Mouse (Mus musculus): ENCODE measurements around the gene Nuak1. TPM values are rescaled to one million over a fixed set of nuclear protein-coding genes. Genes with fewer than 3 reads are reported as not detected.

Nuak1 gene
- polyA plus RNA-seq, 1 experiment from 2014 or later = 4.0 TPM

DNA sequence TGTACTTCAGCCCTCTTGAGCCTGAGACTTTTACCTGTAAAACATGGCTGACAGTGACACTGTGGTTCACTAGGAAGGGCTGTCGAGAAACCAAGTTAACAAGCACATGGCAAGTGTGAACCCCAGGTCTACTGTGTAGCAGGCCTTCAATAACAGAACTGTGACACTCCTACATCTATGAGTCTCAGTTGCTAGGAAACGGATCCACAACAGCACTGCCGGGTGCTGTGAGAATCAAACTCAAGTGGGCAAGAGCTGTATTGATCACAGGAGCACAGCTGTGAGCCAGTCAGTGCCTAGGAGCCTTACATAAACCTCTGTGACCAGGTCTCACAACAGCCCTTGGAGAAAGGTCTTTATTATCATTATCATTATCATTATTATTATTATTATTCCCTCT lies 54.2 kb downstream of the Nuak1 start:
- Histone ChIP-seq H3K9ac (no peak overlapping the region), H3K4me3 (no peak overlapping the region), H3K27ac (no peak overlapping the region), H3K4me1 (peaks cover 48% of the 10 kb centered on the region), H3K36me3 (peaks cover 22% of the 10 kb centered on the region), H3K9me3 (no peaks in the 10 kb centered on the region), H3K4me2 (replicated peaks) (no peak overlapping the region), H3K27me3 (no peaks in the 10 kb centered on the region)
- no peak for ATAC-seq (ENCODE audit: low FRiP score, low read depth)
- 76% methylated on average over 3 of the region's 3 CpGs for WGBS

DNA sequence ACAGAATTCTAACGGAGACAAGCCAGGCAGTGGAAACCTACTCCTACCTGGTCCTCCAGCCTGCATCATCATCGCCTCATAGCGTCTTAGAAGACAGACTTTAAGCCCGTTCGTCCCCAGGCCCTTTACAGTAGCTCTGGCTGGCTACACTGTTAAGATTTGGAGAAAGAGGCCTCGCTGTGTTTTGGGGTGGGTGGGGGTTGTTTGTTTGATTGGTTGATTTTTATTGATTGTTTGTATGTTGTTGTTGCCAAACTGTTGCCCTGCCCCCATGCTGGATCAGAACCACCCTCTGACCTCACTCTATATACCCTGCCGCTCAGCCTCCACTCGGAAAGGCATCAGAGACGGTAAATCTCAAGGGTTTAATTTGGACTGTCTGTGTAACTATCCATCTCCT lies 55.6 kb downstream of the Nuak1 start:
- H3K4me3 ChIP-seq = no peak overlapping the region
- H3K27me3 ChIP-seq = no peaks in the 10 kb centered on the region
- no peak overlapping the region for H3K27ac ChIP-seq
- 77% methylated on average over 9 of the region's 9 CpGs for WGBS
- H3K36me3 ChIP-seq = peaks cover 21% of the 10 kb centered on the region
- H3K9ac ChIP-seq = no peak overlapping the region
- H3K4me2 ChIP-seq (replicated peaks) = no peak overlapping the region
- ATAC-seq (ENCODE audit: low FRiP score, low read depth) = no peak
- no peaks in the 10 kb centered on the region for H3K9me3 ChIP-seq
- H3K4me1 ChIP-seq = peaks cover 47% of the 10 kb centered on the region

- Histone ChIP-seq H3K36me3 (peaks cover 26% of the 10 kb centered on the region), H3K4me2 (replicated peaks) (no peak overlapping the region), H3K27ac (no peak overlapping the region; the same call in 1 of the 2 replicates), H3K4me3 (no peak overlapping the region), H3K9me3 (no peaks in the 10 kb centered on the region), H3K4me1 (peaks cover 31% of the 10 kb centered on the region), H3K9ac (no peak overlapping the region), H3K27me3 (no peaks in the 10 kb centered on the region)
- ATAC-seq (ENCODE audit: low FRiP score, low read depth) = peak; percentile 75; the same call in 1 of the 2 replicates
- WGBS = 29% methylated on average over 17 of the region's 17 CpGs
These were observed 57.2 kb downstream of the Nuak1 start for GRCm38 (mm10) chr10:84382900-84383883.

DNA sequence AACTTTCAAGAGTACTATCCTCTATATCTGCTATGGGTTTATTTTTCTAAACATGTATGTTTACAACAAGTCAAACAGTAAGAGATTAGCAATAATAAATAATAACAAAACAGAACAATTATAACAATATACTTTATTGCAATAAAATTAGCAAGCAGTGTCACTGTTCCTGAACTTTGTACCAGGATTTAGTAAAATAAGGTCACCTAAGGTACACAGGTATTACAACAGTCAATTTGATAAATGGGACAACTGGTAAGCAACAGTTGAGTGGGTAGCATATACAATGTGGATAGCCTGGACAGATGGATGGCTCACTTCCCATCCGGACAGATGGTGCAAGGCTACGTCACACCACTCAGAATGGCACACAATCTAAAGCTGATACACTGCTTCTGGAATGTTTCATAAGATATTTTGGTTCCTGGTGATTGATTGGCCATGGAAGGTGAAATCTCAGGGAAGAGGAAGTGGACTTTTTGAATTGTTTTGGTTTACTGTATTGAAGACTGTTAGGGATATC lies 59.1 kb downstream of the Nuak1 start:
- no peaks in the 10 kb centered on the region for H3K27me3 ChIP-seq
- no peak overlapping the region for H3K4me3 ChIP-seq
- no peak for ATAC-seq (ENCODE audit: low FRiP score, low read depth)
- WGBS = 95% methylated on average over 2 of the region's 2 CpGs
- H3K9ac ChIP-seq = no peak overlapping the region
- no peak overlapping the region for H3K27ac ChIP-seq
- H3K4me1 ChIP-seq = peaks cover 14% of the 10 kb centered on the region
- H3K4me2 ChIP-seq (replicated peaks) = no peak overlapping the region
- no peaks in the 10 kb centered on the region for H3K9me3 ChIP-seq
- H3K36me3 ChIP-seq = peaks cover 32% of the 10 kb centered on the region

DNA sequence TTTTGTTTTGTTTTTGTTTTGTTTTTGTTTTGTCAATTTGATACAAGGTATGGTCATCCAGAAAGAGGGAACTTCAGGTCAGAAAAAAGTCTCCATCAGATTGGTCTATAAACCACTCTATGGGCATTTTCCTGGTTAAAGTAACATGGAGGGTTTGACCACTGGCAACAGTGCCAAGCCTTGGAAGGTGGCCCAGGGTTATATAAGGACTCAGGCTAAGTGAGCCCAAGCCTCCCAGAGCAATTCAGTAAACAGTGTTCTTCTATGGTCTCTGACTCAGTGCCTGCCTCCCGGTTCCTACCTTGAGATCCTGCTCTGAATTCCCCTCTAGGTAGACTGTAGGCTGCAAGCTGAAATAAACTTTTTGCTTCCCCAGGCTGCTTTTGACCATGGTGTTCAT lies 61.0 kb downstream of the Nuak1 start:
- Histone ChIP-seq H3K27ac (no peak overlapping the region), H3K4me3 (no peak overlapping the region), H3K27me3 (no peaks in the 10 kb centered on the region), H3K36me3 (peaks cover 41% of the 10 kb centered on the region), H3K9me3 (no peaks in the 10 kb centered on the region), H3K4me1 (peaks cover 14% of the 10 kb centered on the region), H3K4me2 (replicated peaks) (no peak overlapping the region), H3K9ac (no peak overlapping the region)
- no peak for ATAC-seq (ENCODE audit: low FRiP score, low read depth)
- 97% methylated on average over 1 of the region's 1 CpGs for WGBS

GRCm38 (mm10) chr10:84377956-84378355 lies 62.4 kb downstream of the Nuak1 start:
- Histone ChIP-seq H3K9me3 (no peaks in the 10 kb centered on the region), H3K27me3 (no peaks in the 10 kb centered on the region), H3K4me1 (peaks cover 2% of the 10 kb centered on the region; the same call in 1 of the 2 replicates), H3K9ac (no peak overlapping the region), H3K27ac (no peak overlapping the region), H3K4me2 (replicated peaks) (no peak overlapping the region), H3K4me3 (no peak overlapping the region), H3K36me3 (peaks cover 55% of the 10 kb centered on the region)
- WGBS = 91% methylated on average over 11 of the region's 11 CpGs
- no peak for ATAC-seq (ENCODE audit: low FRiP score, low read depth)

DNA sequence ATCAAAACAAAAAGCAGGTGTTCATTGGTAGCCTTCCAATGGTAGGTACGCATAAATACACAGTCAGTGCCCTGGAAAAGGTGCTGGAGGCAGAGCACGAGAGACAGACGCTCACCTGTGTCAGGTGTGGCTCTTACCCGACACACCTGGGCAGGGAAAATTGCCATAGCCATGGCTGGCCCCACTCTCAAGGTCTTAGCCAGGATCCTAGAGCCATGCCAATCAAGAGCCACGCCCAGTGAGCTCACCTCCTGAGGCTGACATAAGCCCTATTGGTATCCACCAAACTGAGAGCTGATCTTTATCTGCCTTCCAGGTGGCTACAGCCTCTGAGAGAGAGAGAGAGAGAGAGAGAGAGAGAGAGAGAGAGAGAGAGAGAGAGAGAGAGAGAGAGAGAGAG lies 64.1 kb downstream of the Nuak1 start:
- no peak for ATAC-seq (ENCODE audit: low FRiP score, low read depth)
- H3K27ac ChIP-seq = no peak overlapping the region
- H3K4me1 ChIP-seq = peaks cover 13% of the 10 kb centered on the region
- H3K4me3 ChIP-seq = no peak overlapping the region
- WGBS = 88% methylated on average over 5 of the region's 5 CpGs
- no peaks in the 10 kb centered on the region for H3K27me3 ChIP-seq
- no peaks in the 10 kb centered on the region for H3K9me3 ChIP-seq
- peaks cover 55% of the 10 kb centered on the region for H3K36me3 ChIP-seq
- H3K9ac ChIP-seq = no peak overlapping the region
- no peak overlapping the region for H3K4me2 ChIP-seq (replicated peaks)

- Histone ChIP-seq H3K4me1 (peaks cover 14% of the 10 kb centered on the region), H3K36me3 (peaks cover 50% of the 10 kb centered on the region), H3K9ac (no peak overlapping the region), H3K27ac (no peak overlapping the region), H3K4me3 (no peak overlapping the region), H3K27me3 (no peaks in the 10 kb centered on the region), H3K9me3 (no peaks in the 10 kb centered on the region), H3K4me2 (replicated peaks) (no peak overlapping the region)
- ATAC-seq (ENCODE audit: low FRiP score, low read depth) = no peak
- 95% methylated on average over 18 of the region's 18 CpGs for WGBS
These were observed 65.4 kb downstream of the Nuak1 start for GRCm38 (mm10) chr10:84374996-84375395.

GRCm38 (mm10) chr10:84373476-84373875 lies 66.9 kb downstream of the Nuak1 start:
- Histone ChIP-seq H3K9me3 (no peaks in the 10 kb centered on the region), H3K27ac (no peak overlapping the region), H3K4me1 (peaks cover 14% of the 10 kb centered on the region), H3K36me3 (peaks cover 49% of the 10 kb centered on the region), H3K4me2 (replicated peaks) (no peak overlapping the region), H3K9ac (no peak overlapping the region), H3K4me3 (no peak overlapping the region), H3K27me3 (no peaks in the 10 kb centered on the region)
- ATAC-seq (ENCODE audit: low FRiP score, low read depth) = no peak
- WGBS = 51% methylated on average over 2 of the region's 2 CpGs

GRCm38 (mm10) chr10:84372161-84373095 lies 68.0 kb downstream of the Nuak1 start:
- WGBS = 46% methylated on average over 18 of the region's 18 CpGs
- Histone ChIP-seq H3K9me3 (no peaks in the 10 kb centered on the region), H3K4me2 (replicated peaks) (0 out of 2 replicates have a peak overlapping the region, but pooled peaks have one; percentile 14), H3K4me3 (no peak overlapping the region), H3K36me3 (peaks cover 41% of the 10 kb centered on the region), H3K27me3 (no peaks in the 10 kb centered on the region), H3K9ac (no peak overlapping the region), H3K4me1 (peaks cover 14% of the 10 kb centered on the region), H3K27ac (no peak overlapping the region)
- no peak for ATAC-seq (ENCODE audit: low FRiP score, low read depth)

DNA sequence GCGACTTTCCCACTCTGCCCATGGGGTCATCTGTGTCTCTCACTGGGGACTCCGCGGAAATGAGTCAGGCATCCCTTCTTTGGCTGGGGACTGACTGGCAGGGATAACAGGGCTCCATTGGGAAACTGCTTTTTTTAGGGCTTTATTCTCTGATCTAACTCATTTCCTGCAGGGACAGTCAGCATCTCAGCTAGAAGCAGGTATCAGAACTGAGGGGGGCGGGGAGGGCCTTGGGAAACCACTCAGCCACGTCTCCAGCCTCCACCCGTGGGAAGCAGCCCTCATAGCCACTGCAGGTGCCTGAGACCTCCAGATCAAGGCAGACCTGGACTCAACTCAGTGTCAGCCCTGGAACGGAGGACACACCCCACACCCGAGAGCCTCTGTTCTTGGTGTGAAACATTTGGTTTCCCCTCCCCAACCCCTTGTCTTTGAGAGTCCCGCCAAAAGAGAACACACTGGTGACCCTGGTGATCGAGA lies 68.7 kb downstream of the Nuak1 start:
- H3K9ac ChIP-seq = no peak overlapping the region
- H3K4me2 ChIP-seq (replicated peaks) = 0 out of 2 replicates have a peak overlapping the region, but pooled peaks have one; percentile 14
- ATAC-seq (ENCODE audit: low FRiP score, low read depth) = no peak
- H3K4me3 ChIP-seq = no peak overlapping the region
- H3K4me1 ChIP-seq = peaks cover 16% of the 10 kb centered on the region
- H3K27me3 ChIP-seq = no peaks in the 10 kb centered on the region
- H3K36me3 ChIP-seq = peaks cover 39% of the 10 kb centered on the region
- H3K9me3 ChIP-seq = no peaks in the 10 kb centered on the region
- WGBS = 36% methylated on average over 10 of the region's 10 CpGs
- no peak overlapping the region for H3K27ac ChIP-seq

All from limb, embryonic 13.5 days (tissue).